In genomic region chr11:101718324-101718723, GRCm38 (mm10) we compare ENCODE assay signal across 10 mouse cellular contexts. TPM values are rescaled to one million over a fixed set of nuclear protein-coding genes. Genes with fewer than 3 reads are reported as not detected.
DNase-seq lines count a peak whose midpoint lies in the region; ATAC-seq lines count a peak whose summit lies in the region.
"Had no signal": no experiment of that assay in that cellular context is flagged by ENCODE, and none has a peak within 500 bp of the region (broad histone marks: within the 10 kb centered on the region; RNA-seq: fewer than 3 reads in every experiment).

No protein-coding gene starts in this region.

- H3K36me3 ChIP-seq in forebrain, embryonic 14.5 days (ENCODE audit: control insufficient read depth, insufficient read depth, low read length), result no peaks in the 10 kb centered on the region
- no peaks in the 10 kb centered on the region for H3K36me3 ChIP-seq in midbrain, embryonic 16.5 days (ENCODE audit: control insufficient read depth, insufficient read depth, low read length)

- WGBS in forebrain, embryonic 14.5 days, result 19% methylated on average over 4 of the region's 4 CpGs
- 13% methylated on average over 4 of the region's 4 CpGs for WGBS in midbrain, embryonic 16.5 days

- peak overlapping the region; percentile 59; the same call in 1 of the 2 replicates for H3K27ac ChIP-seq in forebrain, embryonic 14.5 days (ENCODE audit: low read depth, low read length)
- H3K27ac ChIP-seq in midbrain, embryonic 16.5 days (ENCODE audit: low read length), result peak overlapping the region; percentile 35

- peak; percentile 36 for DNase-seq in left cerebral cortex, postnatal 4 days
- DNase-seq in left cerebral cortex, adult 18-20 months (ENCODE audit: low spot score in 2 of 2), result no peak
- DNase-seq in brain, adult 2 months (ENCODE audit: low read depth, low spot score), result peak; percentile 12
- peak; percentile 75 for DNase-seq in forebrain, embryonic 14.5 days (ENCODE audit: low spot score)
- DNase-seq in kidney, postnatal 4 days, result no peak
- DNase-seq: gastrocnemius, postnatal 10 days; lung, adult 18-20 months had no signal

- no peak overlapping the region for H3K4me2 ChIP-seq in forebrain, embryonic 14.5 days (ENCODE audit: low read length)
- H3K4me2 ChIP-seq in midbrain, embryonic 16.5 days (ENCODE audit: low read length), result no peak overlapping the region

- no peaks in the 10 kb centered on the region for H3K9me3 ChIP-seq in forebrain, embryonic 14.5 days (replicated peaks; ENCODE audit: control insufficient read depth, low read length)
- H3K9me3 ChIP-seq in midbrain, embryonic 16.5 days (replicated peaks; ENCODE audit: control insufficient read depth, low read length, poor library complexity, severe bottlenecking), result no peaks in the 10 kb centered on the region

- H3K9ac ChIP-seq in forebrain, embryonic 14.5 days (ENCODE audit: low read length), result no peak overlapping the region
- no peak overlapping the region for H3K9ac ChIP-seq in midbrain, embryonic 16.5 days (ENCODE audit: low read depth, low read length)

- H3K27me3 ChIP-seq in forebrain, embryonic 14.5 days (replicated peaks; ENCODE audit: control insufficient read depth, insufficient read depth, low read length), result no peaks in the 10 kb centered on the region
- H3K27me3 ChIP-seq in midbrain, embryonic 16.5 days (ENCODE audit: control insufficient read depth, insufficient read depth, low read depth, low read length), result no peaks in the 10 kb centered on the region

- intact Hi-C loops in left cerebral cortex, postnatal 4 days (cut with DNase I), result no loop called here

- no peak overlapping the region for H3K4me3 ChIP-seq in forebrain, embryonic 14.5 days (ENCODE audit: low read depth, low read length)
- no peak overlapping the region for H3K4me3 ChIP-seq in midbrain, embryonic 16.5 days (ENCODE audit: low read depth, low read length)

- peak; percentile 60 for ATAC-seq in forebrain, embryonic 14.5 days
- no peak for ATAC-seq in midbrain, embryonic 16.5 days
- ATAC-seq in inflammation-experienced regulatory T-cells, adult 6 months, result no peak
- no peak for ATAC-seq in monocyte, adult 5-6 weeks (replicated peaks; ENCODE audit: insufficient number of reproducible peaks, low FRiP score, low TSS enrichment, poor library complexity, severe bottlenecking)

- no peaks in the 10 kb centered on the region for H3K4me1 ChIP-seq in forebrain, embryonic 14.5 days (ENCODE audit: control insufficient read depth, insufficient read depth, low read length)
- peaks cover 3% of the 10 kb centered on the region; the same call in 1 of the 2 replicates for H3K4me1 ChIP-seq in midbrain, embryonic 16.5 days (ENCODE audit: control insufficient read depth, insufficient read depth, low read length)

RNA-seq across cellular contexts. Expression of gene Dhx8, which starts 14.4 kb away (rescaled TPM):
- 10 to 100 TPM; 37.2 to 41.2 TPM for total RNA-seq in left cerebral cortex, postnatal 4 days (2021)
- total RNA-seq in left cerebral cortex, adult 18-20 months (2021), result 10 to 100 TPM; 35.5 to 37.2 TPM
- 31.6 and 33.3 TPM in 2 replicates for polyA plus RNA-seq in forebrain, embryonic 14.5 days (2014; fragmentation: Nextera tagmentation; extraction: Ambion mirVana)
- polyA plus RNA-seq in midbrain, embryonic 16.5 days (2015; fragmentation: Nextera tagmentation; extraction: Ambion mirVana), result 32.0 and 34.3 TPM in 2 replicates
- 10 to 100 TPM; 29.2 to 33.5 (median 29.4) TPM for polyA plus RNA-seq in inflammation-experienced regulatory T-cells, adult 6 months (2017; shearing (Covaris generic))
- 45.9 to 64.3 TPM (median 49.0 TPM) in 3 replicates for total RNA-seq in monocyte, adult 5-6 weeks (2017)

RNA-seq across cellular contexts. Expression of gene Arl4d, which starts 53.0 kb away (rescaled TPM):
- 10 to 100 TPM; 23.3 to 26.5 TPM for total RNA-seq in left cerebral cortex, postnatal 4 days (2021)
- 10 to 100 TPM; 34.7 to 37.2 TPM for total RNA-seq in left cerebral cortex, adult 18-20 months (2021)
- polyA plus RNA-seq in forebrain, embryonic 14.5 days (2014; fragmentation: Nextera tagmentation; extraction: Ambion mirVana), result 40.5 and 42.7 TPM in 2 replicates
- 6.2 and 6.8 TPM in 2 replicates for polyA plus RNA-seq in midbrain, embryonic 16.5 days (2015; fragmentation: Nextera tagmentation; extraction: Ambion mirVana)
- 1 to 10 TPM in 1 of 3 experiments, under 1 TPM in 1, not detected in 1; 0.40 to 1.6 TPM for polyA plus RNA-seq in inflammation-experienced regulatory T-cells, adult 6 months (2017; shearing (Covaris generic))
- total RNA-seq in monocyte, adult 5-6 weeks (2017), result 19.6 to 120 TPM (median 27.2 TPM) in 3 replicates

Comparison
In these comparisons a context has a peak if more than half of its experiments do, and no peak if none do; other contexts are left out.
1. DNase-seq: peak in left cerebral cortex, postnatal 4 days (single experiment), brain, adult 2 months (single experiment) and forebrain, embryonic 14.5 days (single experiment); none in left cerebral cortex, adult 18-20 months (0 of 2) and kidney, postnatal 4 days (0 of 2).